Mouse (Mus musculus) liver, embryonic 14.5 days (tissue): ENCODE data around the gene Scgb1b24.

Source experiments
- CTCF ChIP-seq: IDR thresholded peaks from 2 replicates; pipeline ENCODE4 v1.5.1; 2016; ENCODE audit warnings: antibody characterized with exemption, low read depth, control low read depth
- EP300 ChIP-seq: IDR thresholded peaks from 2 replicates; pipeline ENCODE4 v1.6.1; 2016; ENCODE audit warnings: antibody characterized with exemption, low read depth

GRCm38 (mm10) chr7:33739212-33739611 is 4.4 kb upstream of the Scgb1b24 start, which contains the start of gene Scgb2b24:
- TF ChIP-seq CTCF (no peak), EP300 (no peak)
